Mouse (Mus musculus) lung, embryonic 16.5 days (tissue): ENCODE results near the gene Kif1b. TPM values are rescaled to one million over a fixed set of nuclear protein-coding genes. Genes with fewer than 3 reads are reported as not detected.

ENCODE experiments used
- polyA plus RNA-seq: library from polyadenylated mRNA; unstranded; fragments of >200 nt; fragmentation: Nextera tagmentation; extraction: Ambion mirVana; gene quantifications from 2 replicates; pipeline ENCODE4 v1.2.1, GENCODE M21; 2015

Gene Kif1b
- polyA plus RNA-seq, 1 experiment from 2014 or later: 32.5 TPM

Other genes with a start within 250 kb of the Kif1b start
- gene Pex14, start 207.8 kb downstream of the Kif1b start, polyA plus RNA-seq: 47.5 and 48.8 TPM in 2 replicates
- gene Dffa, start 203.5 kb downstream of the Kif1b start, polyA plus RNA-seq: 33.2 and 33.9 TPM in 2 replicates
- 0.44 TPM in 1 of 2 replicates, not detected in the other for gene Cort, start 180.9 kb downstream of the Kif1b start, polyA plus RNA-seq
- gene Cenps, start 170.1 kb downstream of the Kif1b start, polyA plus RNA-seq: 32.7 and 35.5 TPM in 2 replicates
- gene Pgd, start 140.9 kb downstream of the Kif1b start, polyA plus RNA-seq: 108 and 115 TPM in 2 replicates
- 30.9 and 33.8 TPM in 2 replicates for gene Ube4b, start 119.1 kb upstream of the Kif1b start, polyA plus RNA-seq
- 2.0 and 3.4 TPM in 2 replicates for gene Rbp7, start 147.3 kb upstream of the Kif1b start, polyA plus RNA-seq
- 0.49 and 0.53 TPM in 2 replicates for gene Tmem274, start 169.7 kb upstream of the Kif1b start, polyA plus RNA-seq
- gene Nmnat1, start 177.5 kb upstream of the Kif1b start, polyA plus RNA-seq: 10.3 and 11.9 TPM in 2 replicates
- gene Lzic, start 177.5 kb upstream of the Kif1b start, polyA plus RNA-seq: 35.2 and 40.7 TPM in 2 replicates
- gene Ctnnbip1, start 210.5 kb upstream of the Kif1b start, polyA plus RNA-seq: 57.5 and 59.7 TPM in 2 replicates